Mouse (Mus musculus): ENCODE measurements at regions not wholly inside any gene's neighbourhood (a gene's known extent, or its start where the extent isn't known, plus 50 kb on each side); places are given as distances from the start of the nearest gene placed in this dataset.

DNA sequence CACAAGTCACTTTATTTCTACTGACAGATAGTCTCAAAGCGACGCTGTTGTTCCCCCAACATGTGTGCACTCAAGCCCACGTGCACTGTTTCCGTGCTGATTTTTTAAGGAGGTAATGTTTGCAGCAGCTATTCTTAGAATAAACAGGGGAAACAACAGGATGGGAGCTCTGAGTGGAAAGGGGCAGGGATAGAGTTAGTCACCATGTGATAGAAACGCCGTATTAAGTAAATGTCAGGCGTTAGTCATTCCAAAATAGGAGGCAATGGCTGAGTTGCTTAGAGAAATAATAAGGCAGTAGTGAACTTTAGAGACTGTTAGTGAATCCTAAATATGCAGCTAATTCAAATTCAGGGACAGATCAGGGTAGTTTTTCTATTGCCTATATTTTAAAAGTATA, 111.4 kb downstream of the Alg10b start:
- Histone ChIP-seq H3K27me3 (no peaks in the 10 kb centered on the region), H3K9ac (no peak overlapping the region), H3K4me3 (replicated peaks) (no peak overlapping the region), H3K4me1 (replicated peaks) (no peaks in the 10 kb centered on the region), H3K36me3 (no peaks in the 10 kb centered on the region), H3K27ac (no peak overlapping the region), H3K4me2 (no peak overlapping the region), H3K9me3 (replicated peaks) (no peaks in the 10 kb centered on the region)
- ATAC-seq (ENCODE audit: low read depth) (no peak), DNase-seq (no peak)
- WGBS (ENCODE audit: insufficient replicate concordance): 66% methylated on average over 7 of the region's 7 CpGs

GRCm38 (mm10) chr15:90340089-90340488, 116.0 kb downstream of the Alg10b start:
- H3K4me1 ChIP-seq (replicated peaks): no peaks in the 10 kb centered on the region
- H3K9me3 ChIP-seq (replicated peaks): no peaks in the 10 kb centered on the region
- no peak overlapping the region for H3K9ac ChIP-seq
- H3K4me2 ChIP-seq: no peak overlapping the region
- H3K27me3 ChIP-seq: no peaks in the 10 kb centered on the region
- H3K36me3 ChIP-seq: no peaks in the 10 kb centered on the region
- H3K4me3 ChIP-seq (replicated peaks): no peak overlapping the region
- DNase-seq (no peak), ATAC-seq (ENCODE audit: low read depth) (no peak)
- no peak overlapping the region for H3K27ac ChIP-seq
- 50% methylated on average over 1 of the region's 1 CpGs for WGBS (ENCODE audit: insufficient replicate concordance)

- H3K36me3 ChIP-seq: no peaks in the 10 kb centered on the region
- 48% methylated on average over 2 of the region's 2 CpGs for WGBS (ENCODE audit: insufficient replicate concordance)
Measured at GRCm38 (mm10) chr15:90341261-90341660, 117.2 kb downstream of the Alg10b start.

DNA sequence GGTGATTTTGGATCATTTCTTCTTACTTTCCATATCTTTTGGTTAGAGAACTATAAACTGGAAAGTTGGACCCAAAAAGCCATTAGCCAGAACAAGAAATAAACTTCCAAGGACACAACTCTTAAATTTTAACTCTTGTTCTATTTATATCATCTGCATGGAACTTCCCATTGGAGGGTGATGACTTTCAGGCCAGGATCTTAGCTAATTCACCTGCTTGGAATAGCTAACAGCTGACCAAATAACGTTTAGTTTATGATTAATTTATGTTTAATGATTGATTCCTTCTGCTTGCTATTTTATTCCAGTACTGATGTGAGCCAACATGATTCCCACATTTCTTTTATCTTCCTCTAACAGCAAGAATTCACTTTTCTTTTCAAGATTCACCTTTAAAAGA, 119.7 kb downstream of the Alg10b start:
- 29% methylated on average over 1 of the region's 1 CpGs for WGBS (ENCODE audit: insufficient replicate concordance)

More at GRCm38 (mm10) chr15:90341261-90341660, 117.2 kb downstream of the Alg10b start:
- ATAC-seq (ENCODE audit: low read depth) (no peak), DNase-seq (no peak)
- H3K4me1 ChIP-seq (replicated peaks): no peaks in the 10 kb centered on the region
- H3K27ac ChIP-seq: no peak overlapping the region
- no peak overlapping the region for H3K9ac ChIP-seq
- no peaks in the 10 kb centered on the region for H3K27me3 ChIP-seq
- no peak overlapping the region for H3K4me2 ChIP-seq
- H3K4me3 ChIP-seq (replicated peaks): no peak overlapping the region
- no peaks in the 10 kb centered on the region for H3K9me3 ChIP-seq (replicated peaks)

DNA sequence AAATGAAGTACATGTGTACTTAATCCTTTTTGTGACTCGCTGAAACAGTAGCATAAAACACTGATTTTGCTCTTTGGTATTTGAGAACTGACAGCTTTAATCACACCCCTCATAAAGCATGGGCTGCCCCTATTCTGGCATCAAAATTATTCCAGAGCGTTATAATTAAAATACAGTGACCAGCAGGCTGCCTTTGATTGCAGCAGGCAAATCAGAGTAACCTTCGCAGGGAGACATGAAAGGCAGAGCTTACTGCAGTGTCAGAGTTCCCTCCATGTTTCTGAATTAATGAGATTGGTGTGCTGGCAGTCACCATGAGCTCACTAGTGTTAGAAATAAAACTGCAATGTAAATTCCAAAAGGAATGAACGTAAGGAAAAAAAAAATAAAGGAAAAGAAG, 120.8 kb downstream of the Alg10b start:
- H3K4me3 ChIP-seq (replicated peaks): no peak overlapping the region
- H3K27ac ChIP-seq: no peak overlapping the region
- 44% methylated on average over 4 of the region's 4 CpGs for WGBS (ENCODE audit: insufficient replicate concordance)
- DNase-seq (no peak), ATAC-seq (ENCODE audit: low read depth) (no peak)
- no peak overlapping the region for H3K9ac ChIP-seq
- no peak overlapping the region for H3K4me2 ChIP-seq
- no peaks in the 10 kb centered on the region for H3K27me3 ChIP-seq
- no peaks in the 10 kb centered on the region for H3K36me3 ChIP-seq
- H3K9me3 ChIP-seq (replicated peaks): no peaks in the 10 kb centered on the region; the same call in 1 of the 2 replicates
- no peaks in the 10 kb centered on the region for H3K4me1 ChIP-seq (replicated peaks)

More for the DNA sequence above, 119.7 kb downstream of the Alg10b start:
- H3K9me3 ChIP-seq (replicated peaks): no peaks in the 10 kb centered on the region; the same call in 1 of the 2 replicates
- no peaks in the 10 kb centered on the region for H3K27me3 ChIP-seq
- H3K27ac ChIP-seq: no peak overlapping the region
- no peak overlapping the region for H3K4me2 ChIP-seq
- ATAC-seq (ENCODE audit: low read depth): no peak
- H3K4me3 ChIP-seq (replicated peaks): no peak overlapping the region
- DNase-seq: no peak
- H3K9ac ChIP-seq: no peak overlapping the region
- no peaks in the 10 kb centered on the region for H3K36me3 ChIP-seq
- H3K4me1 ChIP-seq (replicated peaks): no peaks in the 10 kb centered on the region

GRCm38 (mm10) chr15:90346162-90346561, 122.1 kb downstream of the Alg10b start:
- no peak for ATAC-seq (ENCODE audit: low read depth)

DNA sequence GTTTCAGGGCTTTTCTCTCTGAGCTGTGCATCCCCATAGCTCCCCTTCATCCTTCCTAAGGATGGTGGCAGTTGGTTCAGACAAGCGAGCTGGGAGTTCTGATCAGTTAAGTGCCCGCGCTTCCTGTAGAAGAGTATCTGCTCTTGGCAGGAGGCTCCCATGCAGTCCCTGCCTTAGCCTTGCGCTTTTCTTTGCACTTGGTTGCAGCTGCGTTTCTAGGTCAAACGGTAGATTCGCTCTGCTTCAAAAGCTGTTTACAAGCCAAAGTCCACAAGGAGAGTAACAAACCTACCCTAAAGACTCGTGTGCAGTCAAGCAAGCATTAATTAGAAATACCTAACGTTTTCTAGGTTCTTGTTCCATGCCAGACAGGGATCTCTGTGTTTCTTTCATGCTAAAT, 122.6 kb downstream of the Alg10b start:
- Histone ChIP-seq H3K4me2 (peak overlapping the region; percentile 17; the same call in 1 of the 2 replicates), H3K36me3 (no peaks in the 10 kb centered on the region), H3K9me3 (replicated peaks) (no peaks in the 10 kb centered on the region; the same call in 1 of the 2 replicates), H3K27ac (no peak overlapping the region), H3K4me1 (replicated peaks) (no peaks in the 10 kb centered on the region), H3K4me3 (replicated peaks) (no peak overlapping the region), H3K9ac (no peak overlapping the region), H3K27me3 (no peaks in the 10 kb centered on the region)
- ATAC-seq (ENCODE audit: low read depth): no peak
- WGBS (ENCODE audit: insufficient replicate concordance): 58% methylated on average over 9 of the region's 9 CpGs
- no peak for DNase-seq

More at GRCm38 (mm10) chr15:90346162-90346561, 122.1 kb downstream of the Alg10b start:
- Histone ChIP-seq H3K4me1 (replicated peaks) (no peaks in the 10 kb centered on the region), H3K27ac (no peak overlapping the region), H3K4me2 (peak overlapping the region; percentile 17; the same call in 1 of the 2 replicates), H3K27me3 (no peaks in the 10 kb centered on the region), H3K9ac (no peak overlapping the region), H3K36me3 (no peaks in the 10 kb centered on the region), H3K9me3 (replicated peaks) (no peaks in the 10 kb centered on the region; the same call in 1 of the 2 replicates), H3K4me3 (replicated peaks) (no peak overlapping the region)
- WGBS (ENCODE audit: insufficient replicate concordance): 51% methylated on average over 9 of the region's 9 CpGs
- DNase-seq: no peak

- H3K9me3 ChIP-seq (replicated peaks): no peaks in the 10 kb centered on the region; the same call in 1 of the 2 replicates
- 45% methylated on average over 3 of the region's 3 CpGs for WGBS (ENCODE audit: insufficient replicate concordance)
- H3K4me3 ChIP-seq (replicated peaks): no peak overlapping the region
- H3K4me1 ChIP-seq (replicated peaks): no peaks in the 10 kb centered on the region
- ATAC-seq (ENCODE audit: low read depth) (no peak), DNase-seq (no peak)
- no peak overlapping the region for H3K4me2 ChIP-seq
- no peaks in the 10 kb centered on the region for H3K27me3 ChIP-seq
- no peak overlapping the region for H3K9ac ChIP-seq
- H3K36me3 ChIP-seq: no peaks in the 10 kb centered on the region
- H3K27ac ChIP-seq: no peak overlapping the region
Measured at GRCm38 (mm10) chr15:90351898-90352297, 127.8 kb downstream of the Alg10b start.

DNA sequence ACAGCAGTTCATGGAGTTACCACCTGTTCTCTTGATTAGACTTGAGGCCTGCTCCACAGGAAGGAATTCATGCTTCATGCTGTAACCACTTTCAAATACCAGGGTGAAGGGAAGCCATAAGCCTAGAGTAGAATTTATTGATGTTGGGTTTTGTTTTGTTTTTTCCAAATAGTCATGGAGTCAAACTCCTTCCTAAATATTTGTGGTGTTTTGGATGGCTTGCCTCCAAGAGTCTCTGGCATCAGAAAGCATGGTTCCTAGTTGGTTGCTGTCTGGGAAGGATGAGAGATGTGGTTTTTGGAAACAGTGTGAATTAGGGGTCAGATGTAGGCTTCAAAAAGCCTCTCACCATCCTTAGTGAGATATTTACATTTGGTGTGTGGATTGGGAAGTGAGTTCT, 141.5 kb downstream of the Alg10b start:
- Histone ChIP-seq H3K27me3 (no peaks in the 10 kb centered on the region), H3K4me2 (no peak overlapping the region), H3K9ac (no peak overlapping the region), H3K4me3 (replicated peaks) (no peak overlapping the region), H3K27ac (no peak overlapping the region), H3K4me1 (replicated peaks) (no peaks in the 10 kb centered on the region), H3K9me3 (replicated peaks) (no peaks in the 10 kb centered on the region), H3K36me3 (no peaks in the 10 kb centered on the region)
- ATAC-seq (ENCODE audit: low read depth) (no peak), DNase-seq (no peak)

- Histone ChIP-seq H3K27me3 (no peaks in the 10 kb centered on the region), H3K36me3 (no peaks in the 10 kb centered on the region), H3K4me3 (replicated peaks) (no peak overlapping the region), H3K9ac (no peak overlapping the region), H3K27ac (no peak overlapping the region), H3K4me2 (no peak overlapping the region), H3K9me3 (replicated peaks) (no peaks in the 10 kb centered on the region), H3K4me1 (replicated peaks) (no peaks in the 10 kb centered on the region)
- WGBS (ENCODE audit: insufficient replicate concordance): 56% methylated on average over 2 of the region's 2 CpGs
- DNase-seq (no peak), ATAC-seq (ENCODE audit: low read depth) (no peak)
Measured at GRCm38 (mm10) chr15:90377959-90378358, 153.8 kb downstream of the Alg10b start.

DNA sequence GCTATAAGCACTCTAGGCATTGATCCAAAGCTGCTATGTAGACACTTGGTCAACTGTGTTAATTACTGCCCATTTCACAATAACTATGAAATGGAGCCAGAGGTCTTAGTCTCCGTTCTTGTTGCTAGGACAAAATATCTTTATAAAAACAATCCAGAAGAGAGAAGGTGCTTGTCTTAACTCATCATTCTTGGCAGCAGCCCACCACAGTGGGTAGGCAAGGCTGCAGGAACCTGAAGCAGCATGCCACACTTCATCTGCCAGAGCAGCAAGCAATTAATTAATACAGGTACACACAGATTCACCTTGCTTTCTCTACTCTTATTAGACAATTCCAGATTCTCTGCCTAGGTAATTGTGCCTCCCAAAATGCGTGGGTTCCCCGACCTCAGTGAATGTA, 172.8 kb downstream of the Alg10b start:
- 61% methylated on average over 3 of the region's 3 CpGs for WGBS (ENCODE audit: insufficient replicate concordance)
- Histone ChIP-seq H3K4me3 (replicated peaks) (no peak overlapping the region), H3K4me1 (replicated peaks) (no peaks in the 10 kb centered on the region), H3K9ac (no peak overlapping the region), H3K36me3 (no peaks in the 10 kb centered on the region), H3K4me2 (no peak overlapping the region), H3K27me3 (no peaks in the 10 kb centered on the region), H3K27ac (no peak overlapping the region), H3K9me3 (replicated peaks) (no peaks in the 10 kb centered on the region)
- no peak for DNase-seq
- ATAC-seq (ENCODE audit: low read depth): no peak

- Histone ChIP-seq H3K36me3 (no peaks in the 10 kb centered on the region), H3K27me3 (no peaks in the 10 kb centered on the region), H3K4me1 (replicated peaks) (no peaks in the 10 kb centered on the region), H3K9ac (no peak overlapping the region), H3K4me3 (replicated peaks) (no peak overlapping the region), H3K27ac (no peak overlapping the region), H3K4me2 (no peak overlapping the region), H3K9me3 (replicated peaks) (no peaks in the 10 kb centered on the region)
- no peak for ATAC-seq (ENCODE audit: low read depth)
- WGBS (ENCODE audit: insufficient replicate concordance): 69% methylated on average over 2 of the region's 2 CpGs
- no peak for DNase-seq
Measured at GRCm38 (mm10) chr15:90397691-90398377, 173.7 kb downstream of the Alg10b start.
